Mouse (Mus musculus) liver, embryonic 12.5 days (tissue): ENCODE results near the gene Paqr9. TPM values are rescaled to one million over a fixed set of nuclear protein-coding genes. Genes with fewer than 3 reads are reported as not detected.

Experiments used
- ATAC-seq: fragments of 200-750 bp; cut with Nextera tagmentation; 2 replicates; pipeline ENCODE4 v1.8.0; 2017; ENCODE audit warnings: moderate number of reproducible peaks, mild to moderate bottlenecking, moderate library complexity
- H3K27ac ChIP-seq: fragments of 300-500 bp; sonication (generic); 2 replicates; pipeline ENCODE4 v1.5.1; 2016; ENCODE audit warnings: mild to moderate bottlenecking
- H3K27me3 ChIP-seq: fragments of 300-500 bp; sonication (generic); replicated peaks from 2 replicates; pipeline ENCODE4 v1.6.1; 2016; ENCODE audit warnings: mild to moderate bottlenecking, moderate library complexity
- H3K36me3 ChIP-seq: fragments of 300-500 bp; sonication (generic); 2 replicates; pipeline ENCODE4 v1.6.1; 2016; ENCODE audit warnings: mild to moderate bottlenecking, moderate library complexity
- H3K4me1 ChIP-seq: fragments of 300-500 bp; sonication (generic); 2 replicates; pipeline ENCODE4 v1.6.1; 2016
- H3K4me2 ChIP-seq: fragments of 300-500 bp; sonication (generic); 2 replicates; pipeline ENCODE4 v1.6.1; 2016; ENCODE audit warnings: mild to moderate bottlenecking, moderate library complexity
- H3K4me3 ChIP-seq: fragments of 300-500 bp; sonication (generic); 2 replicates; pipeline ENCODE4 v1.5.1; 2016; ENCODE audit warnings: mild to moderate bottlenecking, moderate library complexity
- H3K9ac ChIP-seq: fragments of 300-500 bp; sonication (generic); 2 replicates; pipeline ENCODE4 v1.6.1; 2016; ENCODE audit warnings: mild to moderate bottlenecking, moderate library complexity
- H3K9me3 ChIP-seq: fragments of 300-500 bp; sonication (generic); replicated peaks from 2 replicates; pipeline ENCODE4 v1.6.1; 2016; ENCODE audit warnings: mild to moderate bottlenecking, moderate library complexity
- WGBS: fragments of 180-500 bp; shearing (Covaris S2); methylation state at CpG from one replicate; pipeline ENCODE4 v1.1.7; 2016; ENCODE audit not compliant: insufficient replicate concordance; 5-methylcytosine and 5-hydroxymethylcytosine counted together
- polyA plus RNA-seq: library from polyadenylated mRNA; unstranded; fragments of >200 nt; fragmentation: Nextera tagmentation; extraction: Ambion mirVana; gene quantifications from 2 replicates; pipeline ENCODE4 v1.2.1, GENCODE M21; 2016

Gene Paqr9
- polyA plus RNA-seq, 1 experiment from 2014 or later = 14.2 TPM

DNA sequence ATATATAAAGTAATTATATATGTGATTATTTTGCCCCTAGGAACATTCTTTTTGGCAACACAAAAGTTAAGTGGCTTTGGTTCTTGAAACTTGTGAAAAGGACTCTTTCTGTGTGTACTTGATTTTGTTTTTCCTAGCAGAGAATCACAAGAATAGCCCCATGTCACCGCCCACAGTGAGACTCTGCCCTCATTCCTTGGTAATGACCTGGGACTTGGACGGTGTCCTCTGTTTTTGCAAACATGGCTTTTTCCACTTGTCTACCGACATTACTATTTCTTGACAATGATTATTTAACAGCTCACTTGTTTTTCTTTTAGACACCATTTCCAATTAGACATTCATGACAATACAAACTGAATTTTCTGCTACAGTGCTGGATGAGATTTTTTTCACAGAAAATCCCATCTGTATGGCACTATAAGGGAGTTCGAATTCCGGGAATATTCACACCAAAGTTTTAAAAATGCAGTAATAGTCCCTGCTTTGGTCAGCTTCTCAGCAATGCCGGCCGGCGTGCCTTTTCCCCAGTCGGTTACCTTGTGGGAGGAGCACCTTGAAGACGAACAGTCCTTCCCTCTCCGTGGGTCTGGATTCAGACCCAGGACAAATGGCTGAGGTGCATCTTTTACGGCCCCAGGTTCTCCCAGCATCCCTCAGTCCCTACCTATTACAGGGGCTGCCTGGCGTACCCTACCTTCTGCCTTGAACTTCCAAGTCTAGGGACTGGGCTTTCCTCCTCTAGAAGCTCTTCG lies 55.6 kb downstream of the Paqr9 start:
- no peaks in the 10 kb centered on the region for H3K9me3 ChIP-seq
- ATAC-seq = no peak
- no peak overlapping the region for H3K4me3 ChIP-seq
- H3K27me3 ChIP-seq = no peaks in the 10 kb centered on the region
- no peaks in the 10 kb centered on the region for H3K4me1 ChIP-seq
- no peak overlapping the region for H3K9ac ChIP-seq
- H3K27ac ChIP-seq = no peak overlapping the region
- H3K36me3 ChIP-seq = no peaks in the 10 kb centered on the region
- no peak overlapping the region for H3K4me2 ChIP-seq
- WGBS = 65% methylated on average over 14 of the region's 14 CpGs

- Histone ChIP-seq H3K4me2 (no peak overlapping the region), H3K36me3 (no peaks in the 10 kb centered on the region), H3K27ac (no peak overlapping the region), H3K27me3 (no peaks in the 10 kb centered on the region), H3K4me1 (no peaks in the 10 kb centered on the region), H3K4me3 (no peak overlapping the region), H3K9ac (no peak overlapping the region), H3K9me3 (no peaks in the 10 kb centered on the region)
- no peak for ATAC-seq
- WGBS = 62% methylated on average over 3 of the region's 3 CpGs
These were observed 56.5 kb downstream of the Paqr9 start for GRCm38 (mm10) chr9:95615961-95616360.

Other genes with a start within 250 kb of the Paqr9 start
- gene Chst2, start 152.9 kb upstream of the Paqr9 start, polyA plus RNA-seq = 0.61 and 0.73 TPM in 2 replicates
- gene U2surp, start 47.7 kb upstream of the Paqr9 start, polyA plus RNA-seq = 95.2 and 98.9 TPM in 2 replicates
- gene Pcolce2, start 77.9 kb downstream of the Paqr9 start, polyA plus RNA-seq = 10.1 and 12.1 TPM in 2 replicates
- 0.78 and 0.86 TPM in 2 replicates for gene Trpc1, start 190.7 kb downstream of the Paqr9 start, polyA plus RNA-seq